Mouse (Mus musculus) midbrain, embryonic 11.5 days (tissue): ENCODE measurements around the gene Mgat3. TPM values are rescaled to one million over a fixed set of nuclear protein-coding genes. Genes with fewer than 3 reads are reported as not detected.

Source experiments
- ATAC-seq: fragments of 200-750 bp; cut with Nextera tagmentation; 2 replicates; pipeline ENCODE4 v1.8.0; 2017; ENCODE audit warnings: moderate TSS enrichment, moderate library complexity; ENCODE audit not compliant: low FRiP score
- DNase-seq: peaks from one replicate; pipeline ENCODE4 v3.0.0; 2015; ENCODE audit warnings: low spot score; ENCODE audit errors: missing footprints
- H3K27ac ChIP-seq: fragments of 300-500 bp; sonication (generic); 2 replicates; pipeline ENCODE4 v1.5.1; 2014; ENCODE audit warnings: low read depth, low read length
- H3K27me3 ChIP-seq: fragments of 300-500 bp; sonication (generic); 2 replicates; pipeline ENCODE4 v1.6.1; 2014; ENCODE audit warnings: mild to moderate bottlenecking, low read length, moderate library complexity, mixed read lengths; ENCODE audit not compliant: control insufficient read depth, insufficient read depth
- H3K36me3 ChIP-seq: fragments of 300-500 bp; sonication (generic); 2 replicates; pipeline ENCODE4 v1.6.1; 2014; ENCODE audit warnings: mild to moderate bottlenecking, low read length, moderate library complexity, mixed read lengths; ENCODE audit not compliant: control insufficient read depth, insufficient read depth
- H3K4me1 ChIP-seq: fragments of 300-500 bp; sonication (generic); 2 replicates; pipeline ENCODE4 v1.6.1; 2014; ENCODE audit warnings: low read length; ENCODE audit not compliant: control insufficient read depth, insufficient read depth
- H3K4me2 ChIP-seq: fragments of 300-500 bp; sonication (generic); 2 replicates; pipeline ENCODE4 v1.6.1; 2014; ENCODE audit warnings: mild to moderate bottlenecking, moderate library complexity
- H3K4me3 ChIP-seq: fragments of 300-500 bp; sonication (generic); 2 replicates; pipeline ENCODE4 v1.5.1; 2014; ENCODE audit warnings: low read depth, low read length
- H3K9ac ChIP-seq: fragments of 300-500 bp; sonication (generic); 2 replicates; pipeline ENCODE4 v1.6.1; 2014; ENCODE audit warnings: low read length
- H3K9me3 ChIP-seq: fragments of 300-500 bp; sonication (generic); 2 replicates; pipeline ENCODE4 v1.6.1; 2016; ENCODE audit warnings: low read length; ENCODE audit not compliant: control insufficient read depth
- WGBS: fragments of 180-500 bp; shearing (Covaris S2); extraction: QIAGEN DNeasy Blood & Tissue Kit; methylation state at CpG from one replicate; pipeline ENCODE4 v1.1.7; 2014; 5-methylcytosine and 5-hydroxymethylcytosine counted together
- polyA plus RNA-seq: library from polyadenylated mRNA; unstranded; fragments of >200 nt; fragmentation: Nextera tagmentation; extraction: Ambion mirVana; gene quantifications from 2 replicates; pipeline ENCODE4 v1.2.1, GENCODE M21; 2014

The Mgat3 gene
- polyA plus RNA-seq, 1 experiment from 2014 or later, result 10.7 TPM

GRCm38 (mm10) chr15:80157197-80157943, 16.2 kb upstream of the Mgat3 start:
- DNase-seq (peak; percentile 39), ATAC-seq (no peak)
- WGBS, result 92% methylated on average over 22 of the region's 22 CpGs
- H3K4me1 ChIP-seq, result no peaks in the 10 kb centered on the region
- H3K27ac ChIP-seq, result no peak overlapping the region
- no peak overlapping the region for H3K4me2 ChIP-seq
- H3K4me3 ChIP-seq, result no peak overlapping the region
- H3K9me3 ChIP-seq, result no peaks in the 10 kb centered on the region
- no peaks in the 10 kb centered on the region for H3K27me3 ChIP-seq
- no peak overlapping the region for H3K9ac ChIP-seq
- peaks cover 27% of the 10 kb centered on the region for H3K36me3 ChIP-seq

- no peaks in the 10 kb centered on the region for H3K9me3 ChIP-seq
- no peaks in the 10 kb centered on the region for H3K27me3 ChIP-seq
- no peak overlapping the region for H3K9ac ChIP-seq
- no peak overlapping the region for H3K4me3 ChIP-seq
- H3K4me2 ChIP-seq, result no peak overlapping the region
- DNase-seq, result peak; percentile 66
- no peaks in the 10 kb centered on the region for H3K4me1 ChIP-seq
- ATAC-seq, result no peak
- 67% methylated on average over 5 of the region's 5 CpGs for WGBS
- H3K27ac ChIP-seq, result no peak overlapping the region
- peaks cover 25% of the 10 kb centered on the region for H3K36me3 ChIP-seq
Measured at GRCm38 (mm10) chr15:80158001-80158706, 15.4 kb upstream of the Mgat3 start.

- no peaks in the 10 kb centered on the region for H3K9me3 ChIP-seq
- H3K9ac ChIP-seq, result no peak overlapping the region
- DNase-seq (peak; percentile 72), ATAC-seq (no peak)
- no peak overlapping the region for H3K4me2 ChIP-seq
- H3K36me3 ChIP-seq, result peaks cover 21% of the 10 kb centered on the region
- WGBS, result 68% methylated on average over 4 of the region's 4 CpGs
- H3K27ac ChIP-seq, result no peak overlapping the region
- H3K27me3 ChIP-seq, result no peaks in the 10 kb centered on the region
- no peak overlapping the region for H3K4me3 ChIP-seq
- no peaks in the 10 kb centered on the region for H3K4me1 ChIP-seq
Measured at GRCm38 (mm10) chr15:80158707-80159090, 14.8 kb upstream of the Mgat3 start.

GRCm38 (mm10) chr15:80159286-80159901, 14.1 kb upstream of the Mgat3 start:
- Histone ChIP-seq H3K4me2 (no peak overlapping the region), H3K9ac (no peak overlapping the region), H3K4me3 (no peak overlapping the region), H3K4me1 (no peaks in the 10 kb centered on the region), H3K27me3 (no peaks in the 10 kb centered on the region), H3K27ac (no peak overlapping the region; the same call in 1 of the 2 replicates), H3K9me3 (no peaks in the 10 kb centered on the region), H3K36me3 (peaks cover 20% of the 10 kb centered on the region)
- 51% methylated on average over 8 of the region's 8 CpGs for WGBS
- DNase-seq (no peak), ATAC-seq (no peak)

GRCm38 (mm10) chr15:80160223-80160622, 13.3 kb upstream of the Mgat3 start:
- Histone ChIP-seq H3K4me1 (no peaks in the 10 kb centered on the region), H3K27me3 (no peaks in the 10 kb centered on the region), H3K36me3 (peaks cover 20% of the 10 kb centered on the region), H3K4me3 (no peak overlapping the region), H3K27ac (no peak overlapping the region), H3K9me3 (no peaks in the 10 kb centered on the region), H3K4me2 (no peak overlapping the region), H3K9ac (no peak overlapping the region)
- DNase-seq (no peak), ATAC-seq (no peak)
- WGBS, result 89% methylated on average over 13 of the region's 13 CpGs

GRCm38 (mm10) chr15:80160726-80161125, 12.8 kb upstream of the Mgat3 start:
- ATAC-seq (no peak), DNase-seq (no peak)
- H3K9me3 ChIP-seq, result no peaks in the 10 kb centered on the region
- H3K4me3 ChIP-seq, result no peak overlapping the region
- 90% methylated on average over 4 of the region's 4 CpGs for WGBS
- H3K4me1 ChIP-seq, result no peaks in the 10 kb centered on the region
- no peak overlapping the region for H3K9ac ChIP-seq
- peaks cover 20% of the 10 kb centered on the region for H3K36me3 ChIP-seq
- no peak overlapping the region for H3K27ac ChIP-seq
- no peaks in the 10 kb centered on the region for H3K27me3 ChIP-seq
- no peak overlapping the region for H3K4me2 ChIP-seq

GRCm38 (mm10) chr15:80161199-80161598, 12.3 kb upstream of the Mgat3 start:
- peaks cover 20% of the 10 kb centered on the region for H3K36me3 ChIP-seq
- no peak overlapping the region for H3K27ac ChIP-seq
- DNase-seq, result no peak
- ATAC-seq, result no peak
- no peak overlapping the region for H3K9ac ChIP-seq
- H3K4me1 ChIP-seq, result no peaks in the 10 kb centered on the region
- H3K4me3 ChIP-seq, result no peak overlapping the region
- no peak overlapping the region for H3K4me2 ChIP-seq
- no peaks in the 10 kb centered on the region for H3K9me3 ChIP-seq
- 82% methylated on average over 3 of the region's 3 CpGs for WGBS
- H3K27me3 ChIP-seq, result no peaks in the 10 kb centered on the region

- no peaks in the 10 kb centered on the region for H3K9me3 ChIP-seq
- no peak overlapping the region for H3K4me3 ChIP-seq
- H3K4me1 ChIP-seq, result no peaks in the 10 kb centered on the region
- peaks cover 20% of the 10 kb centered on the region for H3K36me3 ChIP-seq
- no peaks in the 10 kb centered on the region for H3K27me3 ChIP-seq
- DNase-seq (no peak), ATAC-seq (no peak)
- H3K27ac ChIP-seq, result no peak overlapping the region
- H3K9ac ChIP-seq, result no peak overlapping the region
- 93% methylated on average over 4 of the region's 4 CpGs for WGBS
- H3K4me2 ChIP-seq, result no peak overlapping the region
Measured at GRCm38 (mm10) chr15:80162401-80162964, 11.0 kb upstream of the Mgat3 start.

- H3K36me3 ChIP-seq, result peaks cover 14% of the 10 kb centered on the region
Measured at GRCm38 (mm10) chr15:80163274-80163673, 10.2 kb upstream of the Mgat3 start.

More at GRCm38 (mm10) chr15:80163274-80163673, 10.2 kb upstream of the Mgat3 start:
- Histone ChIP-seq H3K9me3 (no peaks in the 10 kb centered on the region), H3K27me3 (no peaks in the 10 kb centered on the region), H3K4me2 (no peak overlapping the region), H3K4me3 (no peak overlapping the region), H3K9ac (no peak overlapping the region), H3K4me1 (no peaks in the 10 kb centered on the region), H3K27ac (no peak overlapping the region)
- ATAC-seq, result no peak
- 91% methylated on average over 11 of the region's 11 CpGs for WGBS
- DNase-seq, result no peak
